Mouse (Mus musculus) midbrain, embryonic 14.5 days (tissue): ENCODE results near the gene Prss44. TPM values are rescaled to one million over a fixed set of nuclear protein-coding genes. Genes with fewer than 3 reads are reported as not detected.
A peak's percentile ranks its signal among the peaks of the same experiment; 100 is the strongest.

ENCODE experiments used
- ATAC-seq: fragments of 200-750 bp; cut with Nextera tagmentation; 2 replicates; pipeline ENCODE4 v1.8.0; 2017; ENCODE audit warnings: moderate number of reproducible peaks, moderate library complexity; ENCODE audit not compliant: low FRiP score, low TSS enrichment
- DNase-seq: peaks from one replicate; pipeline ENCODE4 v3.0.0-alpha.2; 2015
- H3K27ac ChIP-seq: fragments of 300-500 bp; sonication (generic); replicated peaks from 2 replicates; pipeline ENCODE4 v1.5.1; 2014; ENCODE audit warnings: mild to moderate bottlenecking, low read depth, low read length, moderate library complexity
- H3K27me3 ChIP-seq: fragments of 300-500 bp; sonication (generic); 2 replicates; pipeline ENCODE4 v1.6.1; 2014; ENCODE audit warnings: low read length, control low read depth, mixed read lengths; ENCODE audit not compliant: control insufficient read depth, insufficient read depth
- H3K36me3 ChIP-seq: fragments of 300-500 bp; sonication (generic); 2 replicates; pipeline ENCODE4 v1.6.1; 2014; ENCODE audit warnings: low read length, control low read depth; ENCODE audit not compliant: control insufficient read depth, insufficient read depth
- H3K4me1 ChIP-seq: fragments of 300-500 bp; sonication (generic); 2 replicates; pipeline ENCODE4 v1.6.1; 2014; ENCODE audit warnings: mild to moderate bottlenecking, antibody characterized with exemption, low read length, control low read depth; ENCODE audit not compliant: control insufficient read depth, insufficient read depth
- H3K4me2 ChIP-seq: fragments of 300-500 bp; sonication (generic); 2 replicates; pipeline ENCODE4 v1.6.1; 2014; ENCODE audit warnings: mild to moderate bottlenecking, low read length, moderate library complexity
- H3K4me3 ChIP-seq: fragments of 300-500 bp; sonication (generic); replicated peaks from 2 replicates; pipeline ENCODE4 v1.5.1; 2014; ENCODE audit warnings: low read depth, low read length
- H3K9ac ChIP-seq: fragments of 300-500 bp; sonication (generic); replicated peaks from 2 replicates; pipeline ENCODE4 v1.6.1; 2014; ENCODE audit warnings: mild to moderate bottlenecking, low read length, moderate library complexity
- H3K9me3 ChIP-seq: fragments of 300-500 bp; sonication (generic); 2 replicates; pipeline ENCODE4 v1.6.1; 2016; ENCODE audit warnings: low read length, control low read depth, mixed read lengths; ENCODE audit not compliant: control insufficient read depth
- WGBS: fragments of 180-500 bp; shearing (Covaris S2); extraction: QIAGEN DNeasy Blood & Tissue Kit; methylation state at CpG from one replicate; pipeline ENCODE4 v1.1.7; 2014; 5-methylcytosine and 5-hydroxymethylcytosine counted together
- polyA plus RNA-seq: library from polyadenylated mRNA; unstranded; fragments of >200 nt; fragmentation: Nextera tagmentation; extraction: Ambion mirVana; gene quantifications from 2 replicates; pipeline ENCODE4 v1.2.1, GENCODE M21; 2014

The Prss44 gene
- polyA plus RNA-seq, 1 experiment from 2014 or later: not detected

DNA sequence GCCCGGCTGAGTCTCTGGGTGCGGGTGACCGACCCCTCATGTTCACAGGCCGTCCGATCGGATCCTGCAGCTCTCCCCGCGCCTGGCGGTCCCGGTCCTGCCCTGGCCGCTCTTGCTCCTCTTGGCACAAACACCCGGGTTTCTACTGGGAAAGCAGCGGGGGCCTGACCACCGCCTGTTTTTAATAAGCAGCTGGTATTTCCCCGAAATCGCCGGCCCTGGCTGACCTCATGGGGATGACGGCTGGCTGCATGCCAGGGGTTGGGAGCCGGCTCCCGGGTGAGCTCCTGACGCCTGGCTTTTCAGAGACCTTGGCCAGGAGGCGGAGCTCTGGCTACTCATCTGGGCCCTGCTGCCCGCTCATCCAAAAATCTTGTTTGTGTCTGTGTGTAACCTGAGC is 32.1 kb upstream of the Prss44 start:
- Histone ChIP-seq H3K9ac (peak overlapping the region; percentile 67), H3K4me3 (peak overlapping the region; percentile 46), H3K27ac (peak overlapping the region; percentile 77), H3K27me3 (no peaks in the 10 kb centered on the region), H3K4me2 (peak overlapping the region; percentile 75), H3K9me3 (no peaks in the 10 kb centered on the region), H3K36me3 (no peaks in the 10 kb centered on the region), H3K4me1 (no peaks in the 10 kb centered on the region)
- ATAC-seq (peak; percentile 75), DNase-seq (peak; percentile 86)
- 0% methylated on average over 23 of the region's 23 CpGs for WGBS

DNA sequence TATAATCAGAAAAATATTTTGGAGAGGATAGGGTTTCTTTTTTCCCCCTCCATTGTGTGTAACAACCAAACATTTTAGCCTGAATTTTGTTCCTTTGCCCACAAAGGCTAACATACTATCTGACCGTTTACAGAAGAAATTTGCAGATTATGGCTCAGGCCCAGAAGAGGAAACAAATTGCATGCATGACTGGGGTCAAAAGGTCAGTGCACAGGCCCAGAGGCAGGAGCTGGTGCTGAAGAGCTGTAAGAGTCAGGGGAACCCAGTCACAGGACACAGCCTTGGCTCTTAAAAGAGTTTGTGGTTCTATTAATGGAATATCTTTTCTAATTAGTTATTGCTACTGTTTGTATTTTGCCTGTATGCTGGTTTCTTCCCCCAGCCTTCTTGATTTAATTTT is 30.2 kb upstream of the Prss44 start:
- Histone ChIP-seq H3K9me3 (no peaks in the 10 kb centered on the region), H3K27me3 (no peaks in the 10 kb centered on the region), H3K4me3 (no peak overlapping the region), H3K9ac (no peak overlapping the region), H3K36me3 (no peaks in the 10 kb centered on the region), H3K27ac (no peak overlapping the region), H3K4me1 (no peaks in the 10 kb centered on the region), H3K4me2 (no peak overlapping the region)
- WGBS: 48% methylated on average over 1 of the region's 1 CpGs
- ATAC-seq (no peak), DNase-seq (no peak)

GRCm38 (mm10) chr9:110788169-110788568 is 25.6 kb upstream of the Prss44 start:
- no peak overlapping the region for H3K4me3 ChIP-seq
- no peak overlapping the region for H3K9ac ChIP-seq
- H3K27me3 ChIP-seq: no peaks in the 10 kb centered on the region
- no peaks in the 10 kb centered on the region for H3K4me1 ChIP-seq
- ATAC-seq (no peak), DNase-seq (no peak)
- WGBS: 91% methylated on average over 3 of the region's 3 CpGs
- no peaks in the 10 kb centered on the region for H3K36me3 ChIP-seq
- no peaks in the 10 kb centered on the region for H3K9me3 ChIP-seq
- no peak overlapping the region for H3K4me2 ChIP-seq
- H3K27ac ChIP-seq: no peak overlapping the region

GRCm38 (mm10) chr9:110790462-110790861 is 23.3 kb upstream of the Prss44 start:
- H3K27me3 ChIP-seq: no peaks in the 10 kb centered on the region
- DNase-seq (no peak), ATAC-seq (no peak)
- no peaks in the 10 kb centered on the region for H3K36me3 ChIP-seq
- no peak overlapping the region for H3K9ac ChIP-seq
- H3K9me3 ChIP-seq: no peaks in the 10 kb centered on the region
- H3K4me1 ChIP-seq: no peaks in the 10 kb centered on the region
- H3K4me2 ChIP-seq: no peak overlapping the region
- WGBS: 82% methylated on average over 4 of the region's 4 CpGs
- no peak overlapping the region for H3K27ac ChIP-seq
- no peak overlapping the region for H3K4me3 ChIP-seq

DNA sequence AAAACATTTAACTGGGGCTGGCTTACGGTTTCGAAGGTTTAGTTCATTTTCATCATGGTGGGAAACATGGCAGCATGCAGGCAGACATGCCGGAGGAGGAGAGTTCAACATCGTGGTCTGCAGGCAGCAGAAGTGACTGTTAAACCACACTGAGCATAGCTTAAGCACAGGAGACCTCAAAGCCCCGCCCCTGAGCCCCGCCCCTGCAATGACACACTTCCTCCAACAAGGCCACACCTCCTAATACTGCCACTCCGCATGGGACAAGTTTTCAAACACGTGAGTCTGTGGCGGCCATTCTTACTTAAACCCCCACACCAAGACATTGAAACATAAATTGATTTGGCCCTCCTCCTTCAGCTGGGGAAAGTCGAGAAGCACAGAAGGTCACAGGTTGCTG is 16.8 kb upstream of the Prss44 start:
- Histone ChIP-seq H3K36me3 (no peaks in the 10 kb centered on the region), H3K4me2 (no peak overlapping the region), H3K9ac (no peak overlapping the region), H3K4me1 (no peaks in the 10 kb centered on the region), H3K27me3 (no peaks in the 10 kb centered on the region), H3K27ac (no peak overlapping the region), H3K4me3 (no peak overlapping the region), H3K9me3 (no peaks in the 10 kb centered on the region)
- DNase-seq (no peak), ATAC-seq (no peak)
- 83% methylated on average over 10 of the region's 10 CpGs for WGBS

GRCm38 (mm10) chr9:110797866-110798265 is 15.9 kb upstream of the Prss44 start, which contains the start of gene Prss42:
TSS of gene Prss42 (plus strand) at chr9:110798166.
- H3K4me2 ChIP-seq: no peak within 1 kb of the TSS
- H3K9ac ChIP-seq: no peak within 1 kb of the TSS
- H3K4me1 ChIP-seq: no peaks in the 10 kb centered on the region
- no peaks in the 10 kb centered on the region for H3K27me3 ChIP-seq
- no peak within 1 kb of the TSS for H3K27ac ChIP-seq
- 92% methylated on average over 14 of the region's 14 CpGs for WGBS
- H3K9me3 ChIP-seq: no peaks in the 10 kb centered on the region
- no peak for DNase-seq
- no peaks in the 10 kb centered on the region for H3K36me3 ChIP-seq
- no peak for ATAC-seq
- no peak within 1 kb of the TSS for H3K4me3 ChIP-seq

DNA sequence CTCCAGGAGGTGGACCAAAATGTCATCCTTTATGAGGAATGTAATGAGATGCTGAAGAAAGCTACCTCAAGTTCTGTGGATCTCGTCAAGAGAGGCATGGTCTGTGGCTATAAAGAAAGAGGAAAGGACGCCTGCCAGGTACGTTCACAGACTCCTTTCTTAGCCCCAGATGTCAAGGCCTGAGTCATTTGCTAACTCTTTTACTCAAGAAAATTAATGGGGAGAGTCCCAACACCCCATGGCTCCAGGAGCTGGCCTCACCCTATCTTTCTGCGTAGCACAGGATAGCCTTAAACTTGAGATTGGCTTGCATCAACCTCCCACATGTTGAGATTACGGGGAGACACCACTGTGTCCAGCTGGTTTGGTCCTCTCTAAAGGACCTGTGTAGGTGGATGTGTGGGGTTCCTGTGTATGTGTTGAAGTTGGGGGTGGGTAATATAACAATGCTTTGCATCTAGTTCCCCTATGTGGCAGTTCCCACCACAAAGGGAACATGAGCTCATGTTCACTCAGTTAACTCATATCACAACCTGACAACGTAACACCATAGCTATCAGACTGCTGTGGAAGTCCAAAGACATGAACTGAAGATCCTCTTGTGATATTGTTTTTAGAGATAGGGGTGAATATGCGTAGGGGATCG is 12.8 kb upstream of the Prss44 start:
- H3K27ac ChIP-seq: no peak overlapping the region
- no peak for DNase-seq
- H3K27me3 ChIP-seq: no peaks in the 10 kb centered on the region
- ATAC-seq: no peak
- no peaks in the 10 kb centered on the region for H3K9me3 ChIP-seq
- H3K4me3 ChIP-seq: no peak overlapping the region
- no peaks in the 10 kb centered on the region for H3K4me1 ChIP-seq
- H3K36me3 ChIP-seq: no peaks in the 10 kb centered on the region
- 93% methylated on average over 8 of the region's 8 CpGs for WGBS
- H3K9ac ChIP-seq: no peak overlapping the region
- no peak overlapping the region for H3K4me2 ChIP-seq

DNA sequence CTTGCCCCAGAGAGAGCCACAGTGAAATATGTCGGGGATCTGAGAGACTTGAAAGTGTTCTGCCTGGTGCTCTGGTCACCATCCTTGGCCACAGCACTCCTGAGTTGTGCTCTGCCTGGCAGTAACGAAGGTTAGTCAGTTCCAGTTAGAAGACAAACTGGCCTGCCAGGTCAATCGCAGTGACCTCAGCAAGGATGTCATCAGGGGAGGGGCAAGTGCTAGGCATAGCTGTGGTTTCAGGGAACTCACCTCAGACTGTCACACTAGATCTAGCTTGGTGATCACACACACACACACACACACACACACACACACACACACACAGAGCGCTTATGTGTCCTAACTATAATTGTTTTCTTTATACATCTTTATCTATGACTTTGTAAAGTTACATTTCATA is 10.5 kb upstream of the Prss44 start:
- H3K36me3 ChIP-seq: no peaks in the 10 kb centered on the region
- WGBS: 74% methylated on average over 4 of the region's 4 CpGs
- no peak for ATAC-seq

GRCm38 (mm10) chr9:110810051-110810450 is 3.7 kb upstream of the Prss44 start:
- no peaks in the 10 kb centered on the region for H3K27me3 ChIP-seq
- H3K27ac ChIP-seq: no peak overlapping the region
- DNase-seq (no peak), ATAC-seq (no peak)
- no peaks in the 10 kb centered on the region for H3K36me3 ChIP-seq
- H3K4me3 ChIP-seq: no peak overlapping the region
- no peaks in the 10 kb centered on the region for H3K9me3 ChIP-seq
- H3K9ac ChIP-seq: no peak overlapping the region
- WGBS: 93% methylated on average over 4 of the region's 4 CpGs
- no peak overlapping the region for H3K4me2 ChIP-seq
- H3K4me1 ChIP-seq: no peaks in the 10 kb centered on the region

More for the DNA sequence above, 10.5 kb upstream of the Prss44 start:
- Histone ChIP-seq H3K4me3 (no peak overlapping the region), H3K27me3 (no peaks in the 10 kb centered on the region), H3K9me3 (no peaks in the 10 kb centered on the region), H3K4me2 (no peak overlapping the region), H3K4me1 (no peaks in the 10 kb centered on the region), H3K27ac (no peak overlapping the region), H3K9ac (no peak overlapping the region)
- DNase-seq: no peak
